Mouse (Mus musculus): Measurements from ENCODE around the gene Prss48. TPM values are rescaled to one million over a fixed set of nuclear protein-coding genes. Genes with fewer than 3 reads are reported as not detected.
A peak's percentile ranks its signal among the peaks of the same experiment; 100 is the strongest.
"Not testable (repeated sequence)": the region's sequence is repeated elsewhere in the genome, so short reads cannot be mapped to it uniquely, and the experiment has no call there.

The Prss48 gene
- total RNA-seq, 2 experiments from 2014 or later: not detected

GRCm38 (mm10) chr3:86004751-86005150 lies 2.5 kb upstream of the Prss48 start:
- DNase-seq (ENCODE audit: low spot score): no peak

GRCm38 (mm10) chr3:86002940-86003339 lies 649 bp upstream of the Prss48 start:
- no peak for DNase-seq (ENCODE audit: low spot score)

- no peak for DNase-seq (ENCODE audit: low spot score)
These were observed 1.0 kb downstream of the Prss48 start for GRCm38 (mm10) chr3:86001271-86001670.

GRCm38 (mm10) chr3:85994645-85995044 lies 7.6 kb downstream of the Prss48 start:
- DNase-seq (ENCODE audit: low spot score): no peak

- peak; percentile 19 for DNase-seq (ENCODE audit: low spot score)
These were observed 8.5 kb downstream of the Prss48 start for GRCm38 (mm10) chr3:85993744-85994143.

- DNase-seq (ENCODE audit: low spot score): peak; percentile 4
These were observed 10.5 kb downstream of the Prss48 start for GRCm38 (mm10) chr3:85991802-85992156.

- no peak for DNase-seq (ENCODE audit: low spot score)
These were observed 11.0 kb downstream of the Prss48 start for GRCm38 (mm10) chr3:85991140-85991801.

GRCm38 (mm10) chr3:85987225-85987624 lies 15.1 kb downstream of the Prss48 start:
- no peak for DNase-seq (ENCODE audit: low spot score)

GRCm38 (mm10) chr3:85984537-85984936 lies 17.8 kb downstream of the Prss48 start:
- DNase-seq (ENCODE audit: low spot score): no peak

- not testable (repeated sequence) for DNase-seq (ENCODE audit: low spot score)
These were observed 20.5 kb downstream of the Prss48 start for GRCm38 (mm10) chr3:85981761-85982160.

- no peak for DNase-seq (ENCODE audit: low spot score)
These were observed 22.3 kb downstream of the Prss48 start for GRCm38 (mm10) chr3:85980036-85980435.

GRCm38 (mm10) chr3:85974451-85974850 lies 27.8 kb downstream of the Prss48 start:
- no peak for DNase-seq (ENCODE audit: low spot score)

- no peak for DNase-seq (ENCODE audit: low spot score)
These were observed 28.7 kb downstream of the Prss48 start for GRCm38 (mm10) chr3:85973376-85974140.

- DNase-seq (ENCODE audit: low spot score): peak; percentile 1
These were observed 30.7 kb downstream of the Prss48 start for GRCm38 (mm10) chr3:85971599-85971975.

- peak; percentile 76 for DNase-seq (ENCODE audit: low spot score)
These were observed 31.3 kb downstream of the Prss48 start, which contains the start of gene Sh3d19 for GRCm38 (mm10) chr3:85970742-85971598. TSS of gene Sh3d19 (plus strand) at chr3:85971109.

- DNase-seq (ENCODE audit: low spot score): no peak
These were observed 33.3 kb downstream of the Prss48 start for GRCm38 (mm10) chr3:85969040-85969439.

GRCm38 (mm10) chr3:85965479-85965878 lies 36.8 kb downstream of the Prss48 start:
- DNase-seq (ENCODE audit: low spot score): no peak

GRCm38 (mm10) chr3:85961134-85961533 lies 41.2 kb downstream of the Prss48 start:
- DNase-seq (ENCODE audit: low spot score): no peak

GRCm38 (mm10) chr3:85959669-85960068 lies 42.6 kb downstream of the Prss48 start:
- no peak for DNase-seq (ENCODE audit: low spot score)

GRCm38 (mm10) chr3:85955704-85956103 lies 46.6 kb downstream of the Prss48 start:
- no peak for DNase-seq (ENCODE audit: low spot score)

GRCm38 (mm10) chr3:85955269-85955668 lies 47.0 kb downstream of the Prss48 start:
- no peak for DNase-seq (ENCODE audit: low spot score)

GRCm38 (mm10) chr3:85952696-85953283 lies 49.5 kb downstream of the Prss48 start:
- no peak for DNase-seq (ENCODE audit: low spot score)

Measured in gastrocnemius, adult 18-20 months (tissue).